Mouse (Mus musculus): ENCODE measurements at regions not wholly inside any gene's neighbourhood (a gene's known extent, or its start where the extent isn't known, plus 50 kb on each side); places are given as distances from the start of the nearest gene placed in this dataset.
"Not testable (repeated sequence)": the region's sequence is repeated elsewhere in the genome, so short reads cannot be mapped to it uniquely, and the experiment has no call there.

DNA sequence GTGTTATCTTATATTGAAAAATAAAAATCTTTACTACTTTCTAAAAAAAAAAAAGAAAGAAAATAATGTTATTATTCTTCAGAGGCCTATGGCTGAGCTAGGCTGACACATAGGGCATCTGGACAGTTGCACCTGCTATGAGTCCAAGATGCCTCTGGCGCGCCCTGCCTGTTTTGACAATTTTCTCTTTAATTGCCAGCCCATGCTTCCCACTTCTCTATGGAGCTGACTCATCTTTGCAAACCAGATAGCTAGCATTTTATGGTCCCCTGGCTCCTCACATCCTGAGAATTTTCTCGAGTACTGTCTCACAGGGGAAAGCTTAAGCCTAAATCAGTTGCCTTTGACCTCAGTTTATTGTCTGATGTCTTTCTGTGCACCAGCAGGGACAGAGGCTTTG, 232.2 kb downstream of the Utp18 start:
- DNase-seq (ENCODE audit: low spot score) = no peak

DNA sequence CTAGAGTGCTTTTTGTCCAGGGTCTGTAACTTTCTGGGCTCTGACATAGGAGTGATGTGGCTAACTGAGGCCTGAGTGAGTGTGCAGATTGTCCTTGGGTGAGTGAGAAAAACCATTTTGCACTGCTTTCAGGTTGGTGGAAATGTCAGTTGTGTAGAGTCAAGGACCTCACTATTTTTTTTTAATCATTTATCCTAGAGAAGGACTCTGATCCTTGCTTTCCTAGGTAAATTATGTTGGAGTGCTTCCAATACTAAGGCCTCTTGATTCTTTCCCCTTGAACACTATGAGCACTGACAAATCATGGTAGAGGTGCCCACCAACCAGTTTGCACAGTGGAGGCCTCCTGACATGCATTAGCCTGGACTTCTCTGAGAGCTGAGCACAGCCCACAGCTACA, 233.6 kb downstream of the Utp18 start:
- DNase-seq (ENCODE audit: low spot score) = not testable (repeated sequence)
